Mouse (Mus musculus): ENCODE data around the gene Acox2. TPM values are rescaled to one million over a fixed set of nuclear protein-coding genes. Genes with fewer than 3 reads are reported as not detected.

The Acox2 gene
- polyA plus RNA-seq, 1 experiment from 2014 or later: not detected

DNA sequence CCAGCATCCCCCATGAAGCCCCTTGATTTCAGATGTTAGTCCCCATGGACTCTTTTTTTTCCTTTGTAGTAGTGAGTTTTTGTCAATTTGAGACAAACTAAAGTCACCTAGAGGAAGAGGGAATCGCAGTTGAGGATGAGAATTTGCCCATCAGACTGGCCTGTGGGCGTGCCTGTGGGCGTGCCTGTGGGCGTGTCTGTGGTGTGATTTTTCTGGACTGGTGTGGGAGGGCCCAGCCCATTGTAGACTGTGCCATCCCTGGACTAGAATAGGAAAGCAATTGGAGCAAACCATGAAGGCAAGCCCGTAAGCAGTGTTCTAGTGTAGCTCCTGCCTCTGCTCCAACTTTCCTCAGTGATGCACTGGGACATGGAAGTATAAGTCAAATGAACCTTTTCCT, 82.9 kb downstream of the Acox2 start:
- H3K27ac ChIP-seq (replicated peaks in 1 of 2; ENCODE audit: control insufficient read depth in 1 of 2, insufficient read depth in 1 of 2, low read depth in 2 of 2, low read length in 2 of 2): no peak overlapping the region
- H3K4me3 ChIP-seq (ENCODE audit: control insufficient read depth in 1 of 2, insufficient read depth in 1 of 2, low read depth in 1 of 2, low read length in 2 of 2): no peak overlapping the region
- H3K36me3 ChIP-seq (ENCODE audit: control insufficient read depth, insufficient read depth, low read length): peaks cover under 1% of the 10 kb centered on the region; the same call in 1 of the 2 replicates
- WGBS: 64% methylated on average over 5 of the region's 5 CpGs
- no peak overlapping the region for H3K4me2 ChIP-seq (ENCODE audit: low read length)
- peaks cover 3 to 7% of the 10 kb centered on the region in 2 experiments; a peak in 3 of 4 replicates for H3K4me1 ChIP-seq (ENCODE audit: control insufficient read depth in 2 of 2, insufficient read depth in 2 of 2, low read length in 2 of 2)
- no peak overlapping the region for H3K9ac ChIP-seq (ENCODE audit: low read length)
- H3K9me3 ChIP-seq (ENCODE audit: control insufficient read depth, low read length): no peaks in the 10 kb centered on the region
- no peaks in the 10 kb centered on the region for H3K27me3 ChIP-seq (ENCODE audit: control insufficient read depth, insufficient read depth, low read length)
- ATAC-seq (ENCODE audit: insufficient number of reproducible peaks, insufficient read depth, low FRiP score, low read depth): no peak

Other genes with a start within 250 kb of the Acox2 start
- gene Rpp14, start 179.0 kb downstream of the Acox2 start, polyA plus RNA-seq (2014; fragmentation: Nextera tagmentation; extraction: Ambion mirVana): 46.5 and 47.0 TPM in 2 replicates
- 30.2 and 32.9 TPM in 2 replicates for gene Pxk, start 161.1 kb downstream of the Acox2 start, polyA plus RNA-seq (2014; fragmentation: Nextera tagmentation; extraction: Ambion mirVana)
- gene Pdhb, start 86.3 kb downstream of the Acox2 start, polyA plus RNA-seq (2014; fragmentation: Nextera tagmentation; extraction: Ambion mirVana): 588 and 604 TPM in 2 replicates
- 14.3 and 14.8 TPM in 2 replicates for gene Kctd6, start 45.2 kb downstream of the Acox2 start, polyA plus RNA-seq (2014; fragmentation: Nextera tagmentation; extraction: Ambion mirVana)
- gene Fam107a, start 58.7 kb upstream of the Acox2 start, polyA plus RNA-seq (2014; fragmentation: Nextera tagmentation; extraction: Ambion mirVana): 0.32 and 0.36 TPM in 2 replicates
- not detected in 2 replicates for gene Oit1, start 119.4 kb upstream of the Acox2 start, polyA plus RNA-seq (2014; fragmentation: Nextera tagmentation; extraction: Ambion mirVana)

Data from heart, embryonic 14.5 days (tissue).